Mouse (Mus musculus): ENCODE measurements around the gene Arhgap6. TPM values are rescaled to one million over a fixed set of nuclear protein-coding genes. Genes with fewer than 3 reads are reported as not detected.

The Arhgap6 gene
- polyA plus RNA-seq, 1 experiment from 2014 or later = 5.0 TPM

GRCm38 (mm10) chrX:169037401-169037800 lies 242.5 kb downstream of the Arhgap6 start:
- no peak for ATAC-seq (ENCODE audit: low read depth)
- Histone ChIP-seq H3K4me2 (ENCODE audit: low read depth, low read length) (no peak overlapping the region), H3K4me3 (ENCODE audit: low read depth, low read length) (no peak overlapping the region), H3K27me3 (ENCODE audit: control insufficient read depth, insufficient read depth, low read length) (no peaks in the 10 kb centered on the region), H3K4me1 (ENCODE audit: control insufficient read depth, insufficient read depth, low read length) (no peaks in the 10 kb centered on the region), H3K36me3 (ENCODE audit: control insufficient read depth, insufficient read depth, low read length) (no peaks in the 10 kb centered on the region), H3K9me3 (ENCODE audit: control insufficient read depth, low read length) (no peaks in the 10 kb centered on the region), H3K27ac (ENCODE audit: low read depth, low read length) (no peak overlapping the region), H3K9ac (replicated peaks; ENCODE audit: low read depth, low read length) (no peak overlapping the region)
- WGBS = 59% methylated on average over 4 of the region's 4 CpGs

- H3K4me1 ChIP-seq (ENCODE audit: control insufficient read depth, insufficient read depth, low read length) = no peaks in the 10 kb centered on the region
- H3K9ac ChIP-seq (replicated peaks; ENCODE audit: low read depth, low read length) = no peak overlapping the region
- H3K27ac ChIP-seq (ENCODE audit: low read depth, low read length) = no peak overlapping the region
- H3K4me2 ChIP-seq (ENCODE audit: low read depth, low read length) = no peak overlapping the region
- H3K36me3 ChIP-seq (ENCODE audit: control insufficient read depth, insufficient read depth, low read length) = no peaks in the 10 kb centered on the region
- ATAC-seq (ENCODE audit: low read depth) = no peak
- no peaks in the 10 kb centered on the region for H3K27me3 ChIP-seq (ENCODE audit: control insufficient read depth, insufficient read depth, low read length)
- WGBS = 71% methylated on average over 1 of the region's 1 CpGs
- H3K4me3 ChIP-seq (ENCODE audit: low read depth, low read length) = no peak overlapping the region
- H3K9me3 ChIP-seq (ENCODE audit: control insufficient read depth, low read length) = no peaks in the 10 kb centered on the region
Observed at GRCm38 (mm10) chrX:169043872-169044271, 249.0 kb downstream of the Arhgap6 start.

GRCm38 (mm10) chrX:169047595-169047994 lies 252.7 kb downstream of the Arhgap6 start:
- WGBS = 70% methylated on average over 3 of the region's 3 CpGs
- Histone ChIP-seq H3K27ac (ENCODE audit: low read depth, low read length) (no peak overlapping the region), H3K4me3 (ENCODE audit: low read depth, low read length) (no peak overlapping the region), H3K9ac (replicated peaks; ENCODE audit: low read depth, low read length) (no peak overlapping the region), H3K4me1 (ENCODE audit: control insufficient read depth, insufficient read depth, low read length) (no peaks in the 10 kb centered on the region), H3K36me3 (ENCODE audit: control insufficient read depth, insufficient read depth, low read length) (no peaks in the 10 kb centered on the region), H3K27me3 (ENCODE audit: control insufficient read depth, insufficient read depth, low read length) (no peaks in the 10 kb centered on the region), H3K4me2 (ENCODE audit: low read depth, low read length) (no peak overlapping the region), H3K9me3 (ENCODE audit: control insufficient read depth, low read length) (no peaks in the 10 kb centered on the region)
- ATAC-seq (ENCODE audit: low read depth) = no peak

GRCm38 (mm10) chrX:169049550-169049949 lies 254.7 kb downstream of the Arhgap6 start:
- no peak for ATAC-seq (ENCODE audit: low read depth)
- Histone ChIP-seq H3K27ac (ENCODE audit: low read depth, low read length) (no peak overlapping the region), H3K9me3 (ENCODE audit: control insufficient read depth, low read length) (no peaks in the 10 kb centered on the region), H3K27me3 (ENCODE audit: control insufficient read depth, insufficient read depth, low read length) (no peaks in the 10 kb centered on the region), H3K9ac (replicated peaks; ENCODE audit: low read depth, low read length) (no peak overlapping the region), H3K36me3 (ENCODE audit: control insufficient read depth, insufficient read depth, low read length) (no peaks in the 10 kb centered on the region), H3K4me1 (ENCODE audit: control insufficient read depth, insufficient read depth, low read length) (no peaks in the 10 kb centered on the region), H3K4me3 (ENCODE audit: low read depth, low read length) (no peak overlapping the region), H3K4me2 (ENCODE audit: low read depth, low read length) (no peak overlapping the region)

- H3K36me3 ChIP-seq (ENCODE audit: control insufficient read depth, insufficient read depth, low read length) = no peaks in the 10 kb centered on the region
- no peak overlapping the region for H3K9ac ChIP-seq (replicated peaks; ENCODE audit: low read depth, low read length)
- 42% methylated on average over 5 of the region's 5 CpGs for WGBS
- no peak overlapping the region for H3K4me2 ChIP-seq (ENCODE audit: low read depth, low read length)
- H3K4me3 ChIP-seq (ENCODE audit: low read depth, low read length) = no peak overlapping the region
- no peaks in the 10 kb centered on the region for H3K9me3 ChIP-seq (ENCODE audit: control insufficient read depth, low read length)
- ATAC-seq (ENCODE audit: low read depth) = no peak
- no peaks in the 10 kb centered on the region for H3K4me1 ChIP-seq (ENCODE audit: control insufficient read depth, insufficient read depth, low read length)
- H3K27ac ChIP-seq (ENCODE audit: low read depth, low read length) = no peak overlapping the region
- H3K27me3 ChIP-seq (ENCODE audit: control insufficient read depth, insufficient read depth, low read length) = no peaks in the 10 kb centered on the region
Observed at GRCm38 (mm10) chrX:169053907-169054476, 259.1 kb downstream of the Arhgap6 start.

GRCm38 (mm10) chrX:169062555-169062954 lies 267.7 kb downstream of the Arhgap6 start:
- Histone ChIP-seq H3K4me3 (ENCODE audit: low read depth, low read length) (no peak overlapping the region), H3K36me3 (ENCODE audit: control insufficient read depth, insufficient read depth, low read length) (no peaks in the 10 kb centered on the region), H3K4me2 (ENCODE audit: low read depth, low read length) (no peak overlapping the region), H3K4me1 (ENCODE audit: control insufficient read depth, insufficient read depth, low read length) (no peaks in the 10 kb centered on the region), H3K9me3 (ENCODE audit: control insufficient read depth, low read length) (no peaks in the 10 kb centered on the region), H3K27me3 (ENCODE audit: control insufficient read depth, insufficient read depth, low read length) (no peaks in the 10 kb centered on the region), H3K27ac (ENCODE audit: low read depth, low read length) (no peak overlapping the region), H3K9ac (replicated peaks; ENCODE audit: low read depth, low read length) (no peak overlapping the region)
- ATAC-seq (ENCODE audit: low read depth) = no peak

- H3K9ac ChIP-seq (replicated peaks; ENCODE audit: low read depth, low read length) = no peak overlapping the region
- no peaks in the 10 kb centered on the region for H3K9me3 ChIP-seq (ENCODE audit: control insufficient read depth, low read length)
- H3K36me3 ChIP-seq (ENCODE audit: control insufficient read depth, insufficient read depth, low read length) = no peaks in the 10 kb centered on the region
- 70% methylated on average over 3 of the region's 3 CpGs for WGBS
- H3K27me3 ChIP-seq (ENCODE audit: control insufficient read depth, insufficient read depth, low read length) = no peaks in the 10 kb centered on the region
- no peak overlapping the region for H3K4me3 ChIP-seq (ENCODE audit: low read depth, low read length)
- H3K27ac ChIP-seq (ENCODE audit: low read depth, low read length) = no peak overlapping the region
- no peak overlapping the region for H3K4me2 ChIP-seq (ENCODE audit: low read depth, low read length)
- H3K4me1 ChIP-seq (ENCODE audit: control insufficient read depth, insufficient read depth, low read length) = no peaks in the 10 kb centered on the region
- ATAC-seq (ENCODE audit: low read depth) = no peak
Observed at GRCm38 (mm10) chrX:169065298-169065697, 270.4 kb downstream of the Arhgap6 start.

- Histone ChIP-seq H3K27me3 (ENCODE audit: control insufficient read depth, insufficient read depth, low read length) (no peaks in the 10 kb centered on the region), H3K9me3 (ENCODE audit: control insufficient read depth, low read length) (no peaks in the 10 kb centered on the region), H3K4me3 (ENCODE audit: low read depth, low read length) (no peak overlapping the region), H3K36me3 (ENCODE audit: control insufficient read depth, insufficient read depth, low read length) (no peaks in the 10 kb centered on the region), H3K27ac (ENCODE audit: low read depth, low read length) (no peak overlapping the region), H3K9ac (replicated peaks; ENCODE audit: low read depth, low read length) (no peak overlapping the region), H3K4me1 (ENCODE audit: control insufficient read depth, insufficient read depth, low read length) (no peaks in the 10 kb centered on the region), H3K4me2 (ENCODE audit: low read depth, low read length) (no peak overlapping the region)
- 80% methylated on average over 1 of the region's 1 CpGs for WGBS
- no peak for ATAC-seq (ENCODE audit: low read depth)
Observed at GRCm38 (mm10) chrX:169065922-169066321, 271.0 kb downstream of the Arhgap6 start.

- WGBS = 81% methylated on average over 2 of the region's 2 CpGs
- ATAC-seq (ENCODE audit: low read depth) = no peak
- H3K36me3 ChIP-seq (ENCODE audit: control insufficient read depth, insufficient read depth, low read length) = no peaks in the 10 kb centered on the region
- no peak overlapping the region for H3K4me3 ChIP-seq (ENCODE audit: low read depth, low read length)
- H3K9ac ChIP-seq (replicated peaks; ENCODE audit: low read depth, low read length) = no peak overlapping the region
- H3K4me2 ChIP-seq (ENCODE audit: low read depth, low read length) = no peak overlapping the region
- H3K27me3 ChIP-seq (ENCODE audit: control insufficient read depth, insufficient read depth, low read length) = no peaks in the 10 kb centered on the region
- H3K27ac ChIP-seq (ENCODE audit: low read depth, low read length) = no peak overlapping the region
- no peaks in the 10 kb centered on the region for H3K9me3 ChIP-seq (ENCODE audit: control insufficient read depth, low read length)
- H3K4me1 ChIP-seq (ENCODE audit: control insufficient read depth, insufficient read depth, low read length) = no peaks in the 10 kb centered on the region
Observed at GRCm38 (mm10) chrX:169075020-169075419, 280.1 kb downstream of the Arhgap6 start.
